Mouse (Mus musculus) erythroblast, embryonic 14.5 days (primary cell): Measurements from ENCODE around the gene Ccdc149.

ENCODE experiments used
- GATA1 ChIP-seq: IDR thresholded peaks from 2 replicates; pipeline ENCODE4 v1.6.1; 2012; ENCODE audit warnings: low read length, inconsistent platforms, mixed read lengths
- TAL1 ChIP-seq: IDR thresholded peaks from 3 replicates; pipeline ENCODE4 v1.6.1; 2012; ENCODE audit warnings: low read length, inconsistent platforms, mixed read lengths

DNA sequence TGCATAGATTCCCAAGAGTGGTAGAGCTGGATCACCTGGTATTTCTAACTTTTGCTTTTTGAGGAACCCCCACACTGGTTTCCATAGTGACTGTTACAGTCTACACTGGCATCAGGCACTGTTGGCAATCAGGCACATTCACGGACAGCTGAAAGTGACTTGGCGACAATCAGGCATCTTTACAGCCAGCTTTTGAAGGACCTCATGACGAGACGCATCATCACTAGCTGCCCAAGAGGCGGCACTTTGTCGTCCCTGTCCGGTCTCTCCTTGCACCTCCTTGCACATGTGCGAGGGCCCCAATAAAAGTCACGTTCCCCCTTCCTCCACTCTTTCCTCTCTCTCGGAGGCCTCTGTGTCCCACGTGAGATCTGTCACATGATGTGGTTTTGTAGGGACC, 32.8 kb upstream of the Ccdc149 start:
- TF ChIP-seq GATA1 (no peak), TAL1 (no peak)
